Mouse (Mus musculus) gastrocnemius, adult 2 months (tissue): ENCODE results near the gene Timm44. TPM values are rescaled to one million over a fixed set of nuclear protein-coding genes. Genes with fewer than 3 reads are reported as not detected.

Experiments
- DNase-seq: peaks from one replicate; pipeline ENCODE4 v3.0.0; 2022
- H3K27ac ChIP-seq: fragments of 200-600 bp; 2 replicates; pipeline ENCODE4 v1.8.1; 2022; ENCODE audit warnings: mild to moderate bottlenecking
- H3K4me3 ChIP-seq: fragments of 200-600 bp; 2 replicates; pipeline ENCODE4 v1.8.1; 2022; ENCODE audit warnings: mild to moderate bottlenecking, moderate library complexity
- CTCF ChIP-seq: fragments of 200-600 bp; IDR thresholded peaks from 2 replicates; pipeline ENCODE4 v1.8.1; 2022; ENCODE audit warnings: antibody characterized with exemption, mild to moderate bottlenecking, moderate library complexity
- intact Hi-C: fragments of 180-260 bp; cut with DNase I; formaldehyde crosslinking; loops from one replicate; pipeline ENCODE4 v1.15.1; 2025
- total RNA-seq, 2 experiments: library from RNA; stranded (reverse); gene quantifications; 2 replicates each; pipeline ENCODE4 v1.2.3; 2021

The Timm44 gene
- total RNA-seq, 2 experiments from 2014 or later: 61.8 to 76.6 TPM

GRCm38 (mm10) chr8:4226323-4226722 lies 49.4 kb downstream of the Timm44 start:
- no peak for DNase-seq
- Histone ChIP-seq H3K27ac (no peak overlapping the region), H3K4me3 (peak overlapping the region; percentile 54)
- intact Hi-C loops: no loop called here
- no peak for TF ChIP-seq CTCF

- intact Hi-C loops: no loop called here
- TF ChIP-seq CTCF: no peak
- Histone ChIP-seq H3K4me3 (no peak overlapping the region), H3K27ac (no peak overlapping the region)
- DNase-seq: no peak
Observed at GRCm38 (mm10) chr8:4222059-4222458, 53.7 kb downstream of the Timm44 start.

GRCm38 (mm10) chr8:4219617-4220016 lies 56.1 kb downstream of the Timm44 start:
- Histone ChIP-seq H3K27ac (no peak overlapping the region), H3K4me3 (no peak overlapping the region)
- intact Hi-C loops: no loop called here
- TF ChIP-seq CTCF: no peak
- no peak for DNase-seq

GRCm38 (mm10) chr8:4216791-4217621 lies 58.7 kb downstream of the Timm44 start, which contains the start of gene Prr36:
Gene Prr36 (minus strand): TSS chr8:4217459.
- no peak for TF ChIP-seq CTCF
- intact Hi-C loops: no loop called here
- Histone ChIP-seq H3K27ac (no peak within 1 kb of the TSS), H3K4me3 (peak within 1 kb of the TSS; percentile 63)
- DNase-seq: no peak

GRCm38 (mm10) chr8:4216296-4216695 lies 59.4 kb downstream of the Timm44 start:
- intact Hi-C loops: no loop called here
- Histone ChIP-seq H3K4me3 (no peak overlapping the region), H3K27ac (no peak overlapping the region)
- no peak for TF ChIP-seq CTCF
- no peak for DNase-seq

- no peak for TF ChIP-seq CTCF
- no peak overlapping the region for H3K27ac ChIP-seq
- intact Hi-C loops: no loop called here
- DNase-seq: peak; percentile 57
- H3K4me3 ChIP-seq: peak overlapping the region; percentile 72
Observed at GRCm38 (mm10) chr8:4214006-4214980, 61.4 kb downstream of the Timm44 start.

- peak overlapping the region; percentile 72 for H3K4me3 ChIP-seq
- TF ChIP-seq CTCF: no peak
- no peak overlapping the region for H3K27ac ChIP-seq
- intact Hi-C loops: no loop called here
- peak; percentile 56 for DNase-seq
Observed at GRCm38 (mm10) chr8:4213210-4214005, 62.3 kb downstream of the Timm44 start.

GRCm38 (mm10) chr8:4212809-4213209 lies 62.9 kb downstream of the Timm44 start:
- H3K27ac ChIP-seq: no peak overlapping the region
- H3K4me3 ChIP-seq: peak overlapping the region; percentile 72
- no peak for DNase-seq
- intact Hi-C loops: no loop called here
- no peak for TF ChIP-seq CTCF

- TF ChIP-seq CTCF: no peak
- Histone ChIP-seq H3K4me3 (no peak overlapping the region), H3K27ac (no peak overlapping the region)
- intact Hi-C loops: no loop called here
- DNase-seq: no peak
Observed at GRCm38 (mm10) chr8:4211097-4211496, 64.6 kb downstream of the Timm44 start.

Other genes starting within 250 kb of the Timm44 start
- gene Cd209f, start 170.1 kb downstream of the Timm44 start, total RNA-seq: 1 to 10 TPM in 1 of 2 experiments, under 1 TPM in 1; 0.51 to 1.2 TPM
- under 1 TPM in 1 of 2 experiments, not detected in 1; 0.31 TPM for gene Cd209g, start 141.8 kb downstream of the Timm44 start, total RNA-seq
- 10 to 100 TPM; 13.5 to 16.9 TPM for gene Evi5l, start 109.3 kb downstream of the Timm44 start, total RNA-seq
- gene Prr36, start 58.5 kb downstream of the Timm44 start, total RNA-seq: not detected
- not detected for gene Lrrc8e, start 49.1 kb downstream of the Timm44 start, total RNA-seq
- gene Map2k7, start 37.2 kb downstream of the Timm44 start, total RNA-seq: 10 to 100 TPM; 86.2 to 96.6 TPM
- not detected for gene Gm49320, start 37.0 kb downstream of the Timm44 start, total RNA-seq
- gene Tgfbr3l, start 27.7 kb downstream of the Timm44 start, total RNA-seq: 1 to 10 TPM; 1.9 to 3.3 TPM
- 10 to 100 TPM in 1 of 2 experiments, 1 to 10 TPM in 1; 9.8 to 13.0 TPM for gene Snapc2, start 22.8 kb downstream of the Timm44 start, total RNA-seq
- under 1 TPM; 0.41 to 0.45 TPM for gene Ctxn1, start 16.6 kb downstream of the Timm44 start, total RNA-seq
- gene Ccl25, start 49.3 kb upstream of the Timm44 start, total RNA-seq: 10 to 100 TPM in 1 of 2 experiments, 1 to 10 TPM in 1; 8.2 to 14.6 TPM
- 10 to 100 TPM; 46.4 to 49.8 TPM for gene Elavl1, start 49.5 kb upstream of the Timm44 start, total RNA-seq
- 1 to 10 TPM; 3.4 to 3.7 TPM for gene Cers4, start 217.1 kb upstream of the Timm44 start, total RNA-seq